Mouse (Mus musculus) G1E (cell line): ENCODE results near the gene Tmem106b.

Experiments
- CTCF ChIP-seq: IDR thresholded peaks from 2 replicates; pipeline ENCODE4 v1.5.1; 2012; ENCODE audit warnings: low read depth, low read length, inconsistent platforms, mixed read lengths
- GATA1 ChIP-seq: IDR thresholded peaks from 2 replicates; pipeline ENCODE4 v1.6.1; 2012; ENCODE audit warnings: borderline replicate concordance, low read length, inconsistent platforms, mixed read lengths
- GATA2 ChIP-seq: IDR thresholded peaks from 2 replicates; pipeline ENCODE4 v1.6.1; 2012; ENCODE audit warnings: low read depth, low read length, inconsistent platforms, borderline replicate concordance
- TAL1 ChIP-seq: conservative IDR thresholded peaks from 2 replicates; pipeline ENCODE4 v1.6.1; 2012; ENCODE audit warnings: low read depth, low read length, inconsistent platforms, mixed read lengths

DNA sequence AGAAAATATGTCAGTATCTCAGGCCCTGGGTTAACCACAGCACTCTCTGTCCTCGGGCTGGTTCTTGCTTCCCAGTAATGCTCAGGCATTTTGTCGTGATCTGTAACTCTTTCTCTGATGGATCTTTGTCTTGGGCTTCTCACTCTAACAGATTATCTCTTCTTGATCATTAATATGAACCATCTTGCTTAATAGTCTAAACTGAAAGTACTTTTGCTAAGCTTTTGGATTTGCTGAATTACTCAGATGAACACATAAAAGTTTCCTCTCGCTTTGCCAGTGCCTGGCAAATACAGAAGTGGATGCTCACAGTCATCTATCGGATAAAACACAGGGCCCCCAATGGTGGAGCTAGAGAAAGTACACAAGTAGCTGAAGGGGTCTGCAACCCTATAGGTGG is 7.5 kb upstream of the Tmem106b start:
- TF ChIP-seq CTCF (no peak), TAL1 (no peak), GATA2 (no peak), GATA1 (no peak)
